Mouse (Mus musculus) liver, embryonic 15.5 days (tissue): ENCODE data around the gene Ephx4. TPM values are rescaled to one million over a fixed set of nuclear protein-coding genes. Genes with fewer than 3 reads are reported as not detected.
"Not testable (repeated sequence)": the region's sequence is repeated elsewhere in the genome, so short reads cannot be mapped to it uniquely, and the experiment has no call there.

ENCODE experiments used
- ATAC-seq: fragments of 200-750 bp; cut with Nextera tagmentation; 2 replicates; pipeline ENCODE4 v1.8.0; 2017; ENCODE audit warnings: moderate number of reproducible peaks, mild to moderate bottlenecking, moderate library complexity; ENCODE audit not compliant: insufficient read depth
- H3K27ac ChIP-seq: fragments of 300-500 bp; sonication (generic); replicated peaks from 2 replicates; pipeline ENCODE4 v1.5.1; 2015; ENCODE audit warnings: mild to moderate bottlenecking, inconsistent platforms
- H3K27me3 ChIP-seq: fragments of 300-500 bp; sonication (generic); 2 replicates; pipeline ENCODE4 v1.6.1; 2015; ENCODE audit warnings: mild to moderate bottlenecking, inconsistent platforms
- H3K36me3 ChIP-seq: fragments of 300-500 bp; sonication (generic); replicated peaks from 2 replicates; pipeline ENCODE4 v1.6.1; 2015; ENCODE audit warnings: moderate library complexity, mild to moderate bottlenecking, inconsistent platforms
- H3K4me1 ChIP-seq: fragments of 300-500 bp; sonication (generic); replicated peaks from 2 replicates; pipeline ENCODE4 v1.6.1; 2015; ENCODE audit warnings: inconsistent platforms
- H3K4me2 ChIP-seq: fragments of 300-500 bp; sonication (generic); 2 replicates; pipeline ENCODE4 v1.6.1; 2015; ENCODE audit warnings: moderate library complexity, mild to moderate bottlenecking, inconsistent platforms
- H3K4me3 ChIP-seq: fragments of 300-500 bp; sonication (generic); replicated peaks from 2 replicates; pipeline ENCODE4 v1.5.1; 2015; ENCODE audit warnings: mild to moderate bottlenecking, inconsistent platforms
- H3K9ac ChIP-seq: fragments of 300-500 bp; sonication (generic); 2 replicates; pipeline ENCODE4 v1.6.1; 2015; ENCODE audit warnings: moderate library complexity, mild to moderate bottlenecking, inconsistent platforms
- H3K9me3 ChIP-seq: fragments of 300-500 bp; sonication (generic); replicated peaks from 2 replicates; pipeline ENCODE4 v1.6.1; 2016; ENCODE audit warnings: inconsistent platforms
- WGBS: fragments of 180-500 bp; shearing (Covaris S2); methylation state at CpG from one replicate; pipeline ENCODE4 v1.1.7; 2015; ENCODE audit warnings: mixed read lengths; ENCODE audit not compliant: insufficient replicate concordance; 5-methylcytosine and 5-hydroxymethylcytosine counted together
- polyA plus RNA-seq: library from polyadenylated mRNA; unstranded; fragments of >200 nt; fragmentation: Nextera tagmentation; extraction: Ambion mirVana; gene quantifications from 2 replicates; pipeline ENCODE4 v1.2.1, GENCODE M21; 2015

Ephx4 gene
- polyA plus RNA-seq, result 0.09 TPM in 2 replicates

DNA sequence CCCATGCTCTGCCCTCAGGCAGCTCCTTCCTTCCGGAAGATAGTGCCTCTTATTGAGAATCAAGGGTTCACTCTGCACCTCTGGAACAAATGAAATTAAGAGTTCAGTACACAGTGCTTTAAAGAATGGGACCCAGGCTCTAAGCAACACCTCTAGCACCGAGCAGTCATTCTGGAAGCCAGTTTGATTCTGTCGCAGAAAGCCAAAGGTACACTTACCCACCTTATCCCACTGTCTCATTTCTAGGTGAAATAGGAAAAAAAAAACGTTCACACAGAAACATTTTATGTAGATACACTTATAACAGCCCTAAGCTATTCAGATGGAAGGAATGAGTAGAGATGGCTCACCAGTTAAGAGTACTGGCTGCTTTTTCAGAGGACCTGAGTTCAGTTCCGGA is at the start of gene Ephx4:
Gene Ephx4 (plus strand): TSS at position 301 of the 400 bp plus-strand sequence.
- WGBS, result 18% methylated on average over 5 of the region's 5 CpGs
- Histone ChIP-seq H3K27ac (no peak within 1 kb of the TSS), H3K27me3 (peaks cover 65% of the 10 kb centered on the region), H3K9me3 (no peaks in the 10 kb centered on the region), H3K4me1 (peaks cover 9% of the 10 kb centered on the region; the same call in 1 of the 2 replicates), H3K4me2 (peak within 1 kb of the TSS; percentile 69), H3K36me3 (no peaks in the 10 kb centered on the region), H3K9ac (no peak within 1 kb of the TSS), H3K4me3 (peak within 1 kb of the TSS; percentile 49)
- ATAC-seq, result no peak

GRCm38 (mm10) chr5:107353981-107354380 is 48.6 kb upstream of the Ephx4 start:
- Histone ChIP-seq H3K36me3 (no peaks in the 10 kb centered on the region), H3K9me3 (no peaks in the 10 kb centered on the region), H3K9ac (no peak overlapping the region), H3K27ac (no peak overlapping the region), H3K4me3 (no peak overlapping the region), H3K4me2 (no peak overlapping the region), H3K4me1 (no peaks in the 10 kb centered on the region), H3K27me3 (no peaks in the 10 kb centered on the region)
- 49% methylated on average over 3 of the region's 3 CpGs for WGBS
- no peak for ATAC-seq

DNA sequence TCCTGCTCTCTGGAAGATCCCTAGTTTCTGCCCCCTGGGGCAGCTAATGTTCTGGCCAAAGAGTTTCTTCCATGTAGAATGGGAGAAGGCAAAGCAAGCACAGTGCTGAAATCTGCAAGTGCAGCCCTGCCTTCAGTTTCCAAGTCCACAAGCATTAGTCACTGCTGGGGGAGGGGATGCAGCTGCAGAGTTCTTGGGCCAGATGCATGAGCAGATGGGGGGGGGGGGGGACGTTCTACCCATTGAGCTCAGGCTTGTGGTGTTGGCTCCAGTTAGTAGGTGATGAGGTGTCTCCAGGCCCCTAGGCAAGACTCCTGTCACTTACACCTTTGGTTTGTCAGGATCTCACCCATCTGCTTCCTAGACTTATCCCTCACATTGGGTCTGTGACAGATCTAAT is 46.7 kb upstream of the Ephx4 start:
- Histone ChIP-seq H3K27me3 (no peaks in the 10 kb centered on the region), H3K36me3 (no peaks in the 10 kb centered on the region), H3K4me2 (no peak overlapping the region), H3K4me1 (peaks cover 6% of the 10 kb centered on the region; the same call in 1 of the 2 replicates), H3K9ac (no peak overlapping the region), H3K27ac (no peak overlapping the region), H3K9me3 (no peaks in the 10 kb centered on the region), H3K4me3 (no peak overlapping the region)
- 13% methylated on average over 1 of the region's 1 CpGs for WGBS
- ATAC-seq, result no peak

GRCm38 (mm10) chr5:107357723-107358122 is 44.8 kb upstream of the Ephx4 start:
- H3K4me1 ChIP-seq, result peaks cover 6% of the 10 kb centered on the region; the same call in 1 of the 2 replicates
- H3K27me3 ChIP-seq, result no peaks in the 10 kb centered on the region
- 76% methylated on average over 8 of the region's 8 CpGs for WGBS
- no peaks in the 10 kb centered on the region for H3K9me3 ChIP-seq
- no peak overlapping the region for H3K4me3 ChIP-seq
- no peak for ATAC-seq
- no peak overlapping the region for H3K9ac ChIP-seq
- H3K4me2 ChIP-seq, result no peak overlapping the region
- H3K36me3 ChIP-seq, result no peaks in the 10 kb centered on the region
- H3K27ac ChIP-seq, result no peak overlapping the region

DNA sequence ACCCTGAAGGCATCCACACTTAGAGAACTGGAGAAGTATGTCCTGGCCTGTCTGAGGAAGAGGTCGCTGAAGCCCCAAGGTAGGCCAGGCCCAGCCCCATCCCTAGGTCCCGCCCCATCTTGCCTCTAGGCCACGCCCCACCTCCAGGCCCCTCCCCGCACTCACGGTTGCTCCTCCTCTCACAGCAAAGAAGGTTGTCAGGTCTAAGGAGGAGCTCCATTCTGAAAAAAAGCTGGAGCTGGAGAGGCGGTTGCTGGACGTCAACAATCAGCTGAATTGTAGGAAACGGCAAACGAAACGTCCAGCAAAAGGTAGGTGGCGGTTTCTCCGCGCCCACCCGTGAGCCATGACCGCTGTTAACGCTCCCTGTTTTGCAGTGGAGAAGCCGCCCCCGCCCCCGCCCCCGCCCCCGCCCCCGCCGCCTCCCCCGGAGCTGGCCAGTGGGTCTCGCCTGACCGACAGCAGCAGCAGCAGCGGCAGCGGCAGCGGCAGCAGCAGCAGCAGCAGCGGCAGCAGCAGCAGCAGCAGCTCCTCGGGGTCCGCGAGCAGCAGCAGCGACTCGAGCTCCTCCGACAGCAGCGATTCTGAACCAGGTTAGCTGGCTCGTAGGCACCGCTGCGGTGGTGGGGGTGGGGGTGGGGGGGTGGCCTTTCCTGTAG is 43.0 kb upstream of the Ephx4 start:
- Histone ChIP-seq H3K27me3 (no peaks in the 10 kb centered on the region), H3K4me1 (peaks cover 6% of the 10 kb centered on the region; the same call in 1 of the 2 replicates), H3K27ac (peak overlapping the region; percentile 19; the same call in 1 of the 2 replicates), H3K9ac (peak overlapping the region; percentile 55; the same call in 1 of the 2 replicates), H3K36me3 (no peaks in the 10 kb centered on the region), H3K9me3 (no peaks in the 10 kb centered on the region), H3K4me3 (peak overlapping the region; percentile 65), H3K4me2 (peak overlapping the region; percentile 83)
- ATAC-seq, result peak; percentile 94
- WGBS, result under 1% methylated on average over 40 of the region's 40 CpGs

DNA sequence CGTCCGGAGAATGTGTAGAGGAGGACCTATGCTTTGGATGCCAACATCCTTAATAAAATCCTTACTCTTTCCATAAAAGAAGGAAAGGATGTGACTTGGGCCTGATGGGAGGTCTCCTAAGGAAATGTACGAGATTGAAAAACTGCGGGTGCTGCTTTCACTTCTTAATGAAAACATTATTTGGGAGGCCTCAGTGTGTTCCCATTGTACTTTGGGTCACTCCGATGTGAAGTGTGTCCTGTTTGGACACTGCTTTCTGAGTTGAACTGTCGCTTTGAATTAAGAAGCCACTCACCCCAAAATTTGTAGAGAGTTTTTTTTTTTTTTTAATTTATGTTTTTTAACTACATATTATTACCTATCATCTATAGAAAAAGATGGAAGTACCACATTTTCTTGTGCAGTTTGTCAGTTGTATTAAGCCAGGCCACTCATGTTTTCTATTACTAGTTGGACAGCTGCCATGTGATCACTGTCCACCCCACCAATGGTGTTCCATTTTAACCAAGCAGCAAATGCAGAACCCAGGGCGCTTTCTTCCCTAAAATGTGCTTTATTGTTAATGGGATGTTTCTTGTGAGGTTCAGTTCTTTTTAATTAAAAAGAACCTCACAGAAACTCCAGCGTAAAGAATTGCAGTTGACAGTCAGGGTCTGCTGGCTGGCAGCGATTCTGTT is 42.3 kb upstream of the Ephx4 start:
- 31% methylated on average over 9 of the region's 9 CpGs for WGBS
- no peak for ATAC-seq
- Histone ChIP-seq H3K36me3 (no peaks in the 10 kb centered on the region), H3K9me3 (no peaks in the 10 kb centered on the region), H3K27ac (0 out of 2 replicates have a peak overlapping the region, but pooled peaks have one; percentile 19), H3K4me3 (peak overlapping the region; percentile 65), H3K9ac (peak overlapping the region; percentile 55; the same call in 1 of the 2 replicates), H3K4me1 (peaks cover 6% of the 10 kb centered on the region; the same call in 1 of the 2 replicates), H3K4me2 (peak overlapping the region; percentile 83), H3K27me3 (no peaks in the 10 kb centered on the region)

DNA sequence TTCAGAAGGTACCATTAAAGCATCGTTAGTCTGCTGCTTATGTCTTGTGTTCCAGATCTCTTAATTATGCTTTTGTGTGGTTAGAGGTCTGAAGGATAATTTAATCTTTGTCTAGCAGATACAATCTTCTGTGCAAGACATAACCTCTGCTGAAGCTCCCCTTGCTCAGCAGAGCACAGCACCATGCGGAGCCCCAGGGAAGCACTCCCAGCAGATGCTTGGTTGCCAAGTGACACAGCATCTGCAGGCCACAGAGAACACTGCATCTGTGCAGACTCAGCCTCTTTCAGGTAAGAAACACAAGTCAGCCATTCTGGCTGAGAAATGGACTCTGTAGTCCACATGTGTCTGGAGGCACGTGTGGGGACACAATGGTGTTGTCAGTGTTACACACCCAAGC is 32.5 kb upstream of the Ephx4 start:
- no peak overlapping the region for H3K4me2 ChIP-seq
- H3K36me3 ChIP-seq, result no peaks in the 10 kb centered on the region
- H3K27me3 ChIP-seq, result no peaks in the 10 kb centered on the region
- no peak overlapping the region for H3K9ac ChIP-seq
- no peak overlapping the region for H3K4me3 ChIP-seq
- no peaks in the 10 kb centered on the region for H3K9me3 ChIP-seq
- H3K4me1 ChIP-seq, result no peaks in the 10 kb centered on the region
- no peak for ATAC-seq
- no peak overlapping the region for H3K27ac ChIP-seq
- 63% methylated on average over 3 of the region's 3 CpGs for WGBS

GRCm38 (mm10) chr5:107371335-107371734 is 31.2 kb upstream of the Ephx4 start:
- Histone ChIP-seq H3K4me1 (no peaks in the 10 kb centered on the region), H3K9ac (no peak overlapping the region), H3K9me3 (no peaks in the 10 kb centered on the region), H3K4me3 (no peak overlapping the region), H3K27ac (no peak overlapping the region), H3K4me2 (no peak overlapping the region), H3K27me3 (no peaks in the 10 kb centered on the region), H3K36me3 (no peaks in the 10 kb centered on the region)
- 65% methylated on average over 5 of the region's 5 CpGs for WGBS
- ATAC-seq, result no peak

GRCm38 (mm10) chr5:107373256-107373655 is 29.3 kb upstream of the Ephx4 start:
- Histone ChIP-seq H3K9me3 (no peaks in the 10 kb centered on the region), H3K4me1 (no peaks in the 10 kb centered on the region), H3K9ac (no peak overlapping the region), H3K27me3 (no peaks in the 10 kb centered on the region), H3K4me3 (no peak overlapping the region), H3K27ac (no peak overlapping the region), H3K4me2 (no peak overlapping the region), H3K36me3 (no peaks in the 10 kb centered on the region)
- 21% methylated on average over 4 of the region's 4 CpGs for WGBS
- ATAC-seq, result no peak

DNA sequence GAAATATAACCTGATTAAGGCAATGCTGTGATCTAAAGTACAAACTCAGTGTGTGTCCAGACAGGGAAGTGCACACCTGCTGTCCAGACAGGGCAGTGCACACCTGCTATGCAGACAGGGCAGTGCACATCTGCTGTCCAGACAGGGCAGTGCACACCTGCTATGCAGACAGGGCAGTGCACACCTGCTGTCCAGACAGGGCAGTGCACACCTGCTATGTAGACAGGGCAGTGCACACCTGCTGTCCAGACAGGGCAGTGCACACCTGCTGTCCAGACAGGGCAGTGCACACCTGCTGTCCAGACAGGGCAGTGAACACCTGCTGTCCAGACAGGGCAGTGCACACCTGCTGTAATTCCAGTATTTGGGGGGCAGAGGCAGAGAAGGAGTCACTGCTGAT is 16.1 kb upstream of the Ephx4 start:
- not testable (repeated sequence) for H3K4me2 ChIP-seq, ATAC-seq, H3K27me3 ChIP-seq, H3K9me3 ChIP-seq, H3K9ac ChIP-seq, H3K27ac ChIP-seq, H3K4me1 ChIP-seq, H3K36me3 ChIP-seq, H3K4me3 ChIP-seq

DNA sequence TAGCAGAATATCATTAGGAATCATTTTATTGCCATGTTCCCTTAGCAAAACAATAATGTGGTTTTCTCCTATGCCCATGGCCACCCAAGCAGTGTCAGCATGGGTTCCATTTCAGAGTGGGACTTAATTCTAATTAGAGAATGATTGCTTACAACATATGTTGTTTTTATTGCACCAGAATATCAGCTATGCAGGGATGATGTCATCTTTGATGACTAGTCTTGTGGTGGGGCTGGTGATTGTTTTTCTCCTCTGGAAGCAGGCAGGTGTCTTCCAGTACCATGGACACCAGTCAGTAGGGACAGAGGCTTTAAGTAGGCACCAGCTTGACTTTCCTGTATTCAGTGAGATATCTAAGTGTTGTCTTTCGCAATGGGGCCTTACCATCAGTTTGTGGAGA is 14.7 kb upstream of the Ephx4 start:
- Histone ChIP-seq H3K4me3 (no peak overlapping the region), H3K36me3 (no peaks in the 10 kb centered on the region), H3K4me2 (no peak overlapping the region), H3K9me3 (no peaks in the 10 kb centered on the region), H3K27me3 (no peaks in the 10 kb centered on the region), H3K4me1 (no peaks in the 10 kb centered on the region), H3K27ac (no peak overlapping the region), H3K9ac (no peak overlapping the region)
- no peak for ATAC-seq
- WGBS, result 71% methylated on average over 1 of the region's 1 CpGs
